Mouse (Mus musculus) heart, embryonic 13.5 days (tissue): ENCODE results near the gene Thsd1. TPM values are rescaled to one million over a fixed set of nuclear protein-coding genes. Genes with fewer than 3 reads are reported as not detected.
A peak's percentile ranks its signal among the peaks of the same experiment; 100 is the strongest.

Experiments
- ATAC-seq: fragments of 200-750 bp; cut with Nextera tagmentation; 2 replicates; pipeline ENCODE4 v1.8.0; 2017; ENCODE audit warnings: moderate TSS enrichment; ENCODE audit not compliant: insufficient number of reproducible peaks, low FRiP score, low TSS enrichment; ENCODE audit errors: extremely low read depth
- H3K27ac ChIP-seq: fragments of 300-500 bp; sonication (generic); replicated peaks from 2 replicates; pipeline ENCODE4 v1.5.1; 2015; ENCODE audit warnings: moderate library complexity, mild to moderate bottlenecking, inconsistent platforms
- H3K27me3 ChIP-seq: fragments of 300-500 bp; sonication (generic); replicated peaks from 2 replicates; pipeline ENCODE4 v1.6.1; 2015; ENCODE audit warnings: mild to moderate bottlenecking, inconsistent platforms
- H3K36me3 ChIP-seq: fragments of 300-500 bp; sonication (generic); 2 replicates; pipeline ENCODE4 v1.6.1; 2015; ENCODE audit warnings: mild to moderate bottlenecking, inconsistent platforms
- H3K4me1 ChIP-seq: fragments of 300-500 bp; sonication (generic); 2 replicates; pipeline ENCODE4 v1.6.1; 2015; ENCODE audit warnings: inconsistent platforms
- H3K4me2 ChIP-seq: fragments of 300-500 bp; sonication (generic); 2 replicates; pipeline ENCODE4 v1.6.1; 2015; ENCODE audit warnings: inconsistent platforms, mild to moderate bottlenecking, moderate library complexity
- H3K4me3 ChIP-seq: fragments of 300-500 bp; sonication (generic); 2 replicates; pipeline ENCODE4 v1.5.1; 2015; ENCODE audit warnings: moderate library complexity, mild to moderate bottlenecking, inconsistent platforms
- H3K9ac ChIP-seq: fragments of 300-500 bp; sonication (generic); 2 replicates; pipeline ENCODE4 v1.6.1; 2015; ENCODE audit warnings: inconsistent platforms, mild to moderate bottlenecking, moderate library complexity
- H3K9me3 ChIP-seq: fragments of 300-500 bp; sonication (generic); 2 replicates; pipeline ENCODE4 v1.6.1; 2016; ENCODE audit warnings: inconsistent platforms
- WGBS: fragments of 180-500 bp; shearing (Covaris S2); methylation state at CpG from one replicate; pipeline ENCODE4 v1.1.7; 2015; ENCODE audit warnings: mixed read lengths; 5-methylcytosine and 5-hydroxymethylcytosine counted together
- polyA plus RNA-seq: library from polyadenylated mRNA; unstranded; fragments of >200 nt; fragmentation: Nextera tagmentation; extraction: Ambion mirVana; gene quantifications from 2 replicates; pipeline ENCODE4 v1.2.1, GENCODE M21; 2015

The Thsd1 gene
- polyA plus RNA-seq, 1 experiment from 2014 or later = 15.3 TPM

DNA sequence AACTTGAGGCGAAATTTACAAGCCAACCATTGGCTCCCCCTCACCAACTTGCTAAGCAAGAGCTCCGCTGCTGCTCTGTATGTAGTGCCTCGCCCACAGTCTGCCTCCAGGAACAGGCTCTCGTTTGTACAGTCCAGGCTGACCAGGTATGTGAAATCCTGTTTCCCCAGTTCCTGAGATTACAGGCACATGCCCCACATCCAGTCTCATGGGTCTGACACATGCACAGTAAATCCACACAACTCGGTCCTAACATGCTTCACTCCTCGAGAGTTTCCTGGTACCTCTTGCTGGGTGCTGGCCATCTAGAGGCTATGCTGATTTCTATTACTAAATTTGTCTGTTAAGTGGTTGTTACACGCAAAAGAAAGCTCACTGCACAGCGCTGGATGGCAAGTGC is 752 bp upstream of the Thsd1 start:
- Histone ChIP-seq H3K27me3 (peaks cover 14% of the 10 kb centered on the region; the same call in 1 of the 2 replicates), H3K9me3 (no peaks in the 10 kb centered on the region), H3K4me1 (peaks cover 19% of the 10 kb centered on the region), H3K9ac (peak overlapping the region; percentile 47; the same call in 1 of the 2 replicates), H3K27ac (peak overlapping the region; percentile 57), H3K4me3 (peak overlapping the region; percentile 71), H3K4me2 (peak overlapping the region; percentile 94), H3K36me3 (peaks cover 24% of the 10 kb centered on the region)
- 52% methylated on average over 8 of the region's 8 CpGs for WGBS
- ATAC-seq = no peak

DNA sequence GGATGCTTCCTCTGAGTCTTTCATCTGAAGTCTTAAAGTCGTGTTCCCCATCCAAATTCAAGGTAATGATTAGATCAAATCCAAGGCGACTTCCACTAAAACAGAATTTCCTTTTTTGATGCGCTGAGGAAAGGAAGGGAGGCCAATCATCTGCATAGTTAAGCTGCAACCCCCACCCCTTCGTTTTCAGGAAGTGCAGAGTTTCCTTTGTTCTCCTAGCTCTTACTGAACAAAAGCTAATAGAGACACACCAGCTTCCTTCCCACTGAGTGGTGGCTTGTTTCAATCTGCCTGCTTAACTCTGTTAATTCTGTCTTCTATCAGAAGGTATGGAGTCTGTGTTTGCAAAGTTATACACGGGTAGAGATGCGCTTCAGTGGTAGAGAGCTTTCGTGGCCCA is 1.5 kb downstream of the Thsd1 start:
- H3K36me3 ChIP-seq = peaks cover 5% of the 10 kb centered on the region
- H3K9ac ChIP-seq = peak overlapping the region; percentile 83
- peaks cover 14% of the 10 kb centered on the region; the same call in 1 of the 2 replicates for H3K27me3 ChIP-seq
- H3K4me2 ChIP-seq = peak overlapping the region; percentile 94
- WGBS = 39% methylated on average over 7 of the region's 7 CpGs
- H3K4me3 ChIP-seq = peak overlapping the region; percentile 71
- H3K9me3 ChIP-seq = no peaks in the 10 kb centered on the region
- peak overlapping the region; percentile 78 for H3K27ac ChIP-seq
- H3K4me1 ChIP-seq = peaks cover 19% of the 10 kb centered on the region
- ATAC-seq = no peak

DNA sequence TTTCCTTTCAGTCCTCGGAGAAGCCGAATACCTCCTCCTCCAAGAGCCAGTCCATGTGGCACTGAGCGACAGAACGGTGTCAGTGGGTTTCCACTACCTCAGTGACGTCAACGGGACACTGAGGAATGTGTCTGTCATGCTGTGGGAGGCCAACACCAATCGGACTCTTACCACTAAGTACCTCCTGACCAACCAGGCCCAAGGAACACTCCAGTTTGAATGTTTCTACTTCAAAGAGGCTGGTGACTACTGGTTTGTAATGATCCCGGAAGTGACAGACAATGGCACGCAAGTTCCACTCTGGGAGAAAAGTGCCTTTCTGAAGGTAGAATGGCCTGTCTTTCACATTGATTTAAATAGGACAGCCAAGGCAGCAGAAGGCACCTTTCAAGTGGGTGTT is 15.9 kb downstream of the Thsd1 start:
- Histone ChIP-seq H3K4me2 (no peak overlapping the region), H3K9me3 (no peaks in the 10 kb centered on the region), H3K36me3 (peaks cover 11% of the 10 kb centered on the region), H3K4me1 (peaks cover 4% of the 10 kb centered on the region; the same call in 1 of the 2 replicates), H3K9ac (no peak overlapping the region), H3K4me3 (no peak overlapping the region), H3K27me3 (no peaks in the 10 kb centered on the region), H3K27ac (no peak overlapping the region)
- 78% methylated on average over 9 of the region's 9 CpGs for WGBS
- ATAC-seq = no peak

DNA sequence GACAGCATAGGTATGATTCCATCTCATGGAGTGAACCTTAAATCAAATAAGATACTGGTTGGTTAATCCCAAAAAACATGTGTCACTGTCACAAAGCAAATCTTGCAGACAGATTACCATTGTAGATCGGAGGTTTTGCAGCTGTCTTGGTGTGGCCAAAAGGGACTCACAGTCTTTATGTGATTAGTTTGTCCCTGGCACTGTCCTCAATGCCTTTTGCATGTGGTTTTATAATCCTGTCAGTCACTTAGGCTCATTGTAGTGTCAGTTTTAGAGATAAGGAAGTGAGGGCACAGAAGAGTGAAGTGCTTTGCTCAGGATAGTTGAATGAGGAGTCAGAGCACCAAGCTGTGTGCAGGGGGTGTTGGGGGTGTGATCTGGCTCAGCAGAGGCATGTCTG is 18.6 kb downstream of the Thsd1 start:
- ATAC-seq = no peak
- no peaks in the 10 kb centered on the region for H3K27me3 ChIP-seq
- H3K27ac ChIP-seq = no peak overlapping the region
- H3K4me1 ChIP-seq = peaks cover 4% of the 10 kb centered on the region; the same call in 1 of the 2 replicates
- H3K9me3 ChIP-seq = no peaks in the 10 kb centered on the region
- 50% methylated on average over 1 of the region's 1 CpGs for WGBS
- H3K9ac ChIP-seq = no peak overlapping the region
- no peak overlapping the region for H3K4me2 ChIP-seq
- H3K4me3 ChIP-seq = no peak overlapping the region
- H3K36me3 ChIP-seq = 0 out of 2 replicates have a peak, but pooled peaks cover under 1% of the 10 kb centered on the region

DNA sequence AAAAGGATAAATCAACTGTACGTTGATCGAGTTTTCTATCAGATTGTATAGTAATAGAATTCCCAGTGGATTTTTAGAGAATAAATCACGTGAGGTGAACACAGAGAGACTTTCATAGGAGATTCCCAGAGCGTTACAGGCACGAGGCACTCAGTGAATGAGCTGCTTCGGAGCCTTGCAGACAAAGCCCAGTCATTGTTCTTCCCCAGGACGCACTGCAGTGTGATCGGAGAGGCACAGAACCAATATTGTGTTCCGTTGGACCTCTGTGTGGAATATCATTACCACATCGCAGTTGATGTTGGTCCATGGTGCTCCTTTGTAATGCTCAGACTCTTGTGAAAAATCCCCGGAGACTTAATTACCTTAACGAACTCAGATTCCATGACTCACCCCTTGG is 20.8 kb downstream of the Thsd1 start:
- Histone ChIP-seq H3K27me3 (no peaks in the 10 kb centered on the region), H3K4me2 (no peak overlapping the region), H3K36me3 (peaks cover 16% of the 10 kb centered on the region), H3K9ac (no peak overlapping the region), H3K27ac (no peak overlapping the region), H3K4me3 (no peak overlapping the region), H3K9me3 (no peaks in the 10 kb centered on the region), H3K4me1 (peaks cover 3% of the 10 kb centered on the region; the same call in 1 of the 2 replicates)
- 85% methylated on average over 12 of the region's 12 CpGs for WGBS
- no peak for ATAC-seq

DNA sequence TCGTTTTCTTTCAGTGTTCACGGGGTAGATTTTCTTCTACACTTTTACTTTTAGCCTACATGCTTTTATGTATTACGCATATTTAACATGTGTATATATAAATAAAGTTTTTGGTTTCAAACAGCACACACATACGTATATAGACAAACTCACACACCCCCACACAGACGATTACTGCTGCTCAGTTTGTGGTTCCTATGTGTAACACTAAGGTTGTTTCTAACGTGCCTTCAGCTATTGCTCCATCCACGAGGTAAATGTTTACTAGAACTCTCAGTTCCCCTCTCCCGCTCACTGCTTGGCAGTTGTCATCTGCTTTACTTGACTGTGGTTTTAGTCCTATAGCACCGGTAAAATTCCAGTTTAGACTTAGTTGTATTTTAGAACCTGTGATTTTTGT is 22.0 kb downstream of the Thsd1 start:
- H3K4me1 ChIP-seq = no peaks in the 10 kb centered on the region; the same call in 1 of the 2 replicates
- no peak overlapping the region for H3K4me2 ChIP-seq
- 75% methylated on average over 9 of the region's 9 CpGs for WGBS
- no peak overlapping the region for H3K27ac ChIP-seq
- H3K36me3 ChIP-seq = peaks cover 27% of the 10 kb centered on the region
- no peak overlapping the region for H3K9ac ChIP-seq
- no peak for ATAC-seq
- no peak overlapping the region for H3K4me3 ChIP-seq
- H3K27me3 ChIP-seq = no peaks in the 10 kb centered on the region
- peaks cover 3% of the 10 kb centered on the region for H3K9me3 ChIP-seq

DNA sequence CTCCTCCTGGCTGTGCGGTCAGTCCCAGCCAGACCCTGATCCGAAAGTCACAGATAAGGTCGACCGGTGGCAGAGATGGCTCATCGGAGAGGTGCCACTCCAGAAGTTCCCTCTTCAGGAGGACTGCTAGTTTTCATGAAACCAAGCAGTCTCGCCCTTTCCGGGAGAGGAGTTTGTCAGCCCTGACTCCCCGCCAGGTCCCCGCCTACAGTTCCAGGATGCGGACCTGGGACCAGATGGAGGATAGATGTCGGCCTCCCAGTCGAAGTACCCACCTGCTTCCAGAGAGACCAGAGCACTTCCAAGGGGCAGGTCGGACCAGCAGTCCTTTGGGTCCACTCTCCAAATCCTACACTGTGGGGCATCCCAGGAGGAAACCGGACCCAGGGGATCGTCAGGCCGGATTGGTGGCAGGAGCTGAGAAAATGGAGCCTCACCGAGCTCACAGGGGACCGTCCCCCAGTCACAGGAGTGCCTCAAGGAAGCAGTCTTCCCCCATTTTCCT is 31.9 kb downstream of the Thsd1 start:
- H3K9me3 ChIP-seq = peaks cover 2% of the 10 kb centered on the region
- no peak overlapping the region for H3K27ac ChIP-seq
- H3K4me3 ChIP-seq = no peak overlapping the region
- H3K9ac ChIP-seq = no peak overlapping the region
- H3K36me3 ChIP-seq = peaks cover 26% of the 10 kb centered on the region
- no peak for ATAC-seq
- peaks cover 18% of the 10 kb centered on the region for H3K4me1 ChIP-seq
- H3K4me2 ChIP-seq = no peak overlapping the region
- no peaks in the 10 kb centered on the region for H3K27me3 ChIP-seq
- WGBS = 70% methylated on average over 18 of the region's 18 CpGs

DNA sequence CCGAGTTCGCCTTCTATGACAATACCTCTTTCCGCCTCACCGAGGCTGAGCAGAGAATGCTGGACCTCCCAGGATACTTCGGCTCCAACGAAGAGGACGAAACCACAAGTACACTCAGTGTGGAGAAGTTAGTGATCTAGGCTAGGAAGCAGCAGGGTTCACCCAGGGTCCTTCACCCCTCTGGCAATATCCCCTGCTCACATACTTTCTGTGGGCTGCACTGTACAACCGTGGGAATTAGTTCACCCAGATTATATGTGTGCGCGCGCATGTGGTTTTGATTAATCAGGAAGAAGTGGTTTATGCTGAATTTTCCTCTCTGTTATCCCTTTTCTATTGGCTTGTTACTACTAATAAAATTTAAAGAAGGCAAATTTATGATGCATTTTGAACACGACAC is 32.4 kb downstream of the Thsd1 start:
- no peak overlapping the region for H3K27ac ChIP-seq
- H3K4me1 ChIP-seq = peaks cover 18% of the 10 kb centered on the region
- H3K27me3 ChIP-seq = no peaks in the 10 kb centered on the region
- no peaks in the 10 kb centered on the region for H3K9me3 ChIP-seq
- ATAC-seq = no peak
- no peak overlapping the region for H3K4me3 ChIP-seq
- H3K9ac ChIP-seq = no peak overlapping the region
- H3K36me3 ChIP-seq = peaks cover 20% of the 10 kb centered on the region
- no peak overlapping the region for H3K4me2 ChIP-seq
- 73% methylated on average over 12 of the region's 12 CpGs for WGBS

DNA sequence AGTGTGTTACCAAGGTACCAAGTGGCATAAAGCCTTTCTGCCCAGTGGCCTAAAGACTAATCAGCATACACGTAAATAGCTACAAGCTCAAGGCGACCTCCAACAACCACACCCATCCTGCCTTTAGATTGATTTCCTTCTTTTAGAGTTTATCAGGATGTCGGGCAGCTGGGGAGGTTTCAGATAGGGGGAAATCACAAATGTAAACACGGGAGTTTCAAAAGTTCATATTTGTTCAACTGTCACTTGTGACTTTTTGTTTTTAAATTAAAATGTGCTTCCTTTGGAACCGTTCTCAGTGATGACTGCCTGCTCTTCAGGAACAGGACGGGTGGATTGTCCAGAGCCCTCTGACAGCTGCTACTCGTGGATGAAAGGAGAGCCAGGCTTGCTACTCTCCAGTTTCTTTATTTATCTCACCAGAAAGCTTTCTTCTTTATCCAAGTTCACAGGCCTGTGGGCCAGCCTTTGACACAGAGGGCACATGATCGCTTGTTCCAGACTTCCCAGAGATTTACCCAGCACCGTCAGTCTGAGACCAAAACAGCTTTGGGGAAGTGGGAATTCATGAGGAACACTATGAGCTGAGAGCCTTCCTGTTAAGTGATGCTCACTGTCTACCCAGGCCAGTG is 33.1 kb downstream of the Thsd1 start:
- no peak for ATAC-seq
- Histone ChIP-seq H3K4me1 (peaks cover 18% of the 10 kb centered on the region), H3K36me3 (peaks cover 18% of the 10 kb centered on the region), H3K9me3 (no peaks in the 10 kb centered on the region), H3K4me2 (peak overlapping the region; percentile 26; the same call in 1 of the 2 replicates), H3K9ac (no peak overlapping the region), H3K27ac (peak overlapping the region; percentile 36; the same call in 1 of the 2 replicates), H3K27me3 (no peaks in the 10 kb centered on the region), H3K4me3 (no peak overlapping the region)
- WGBS = 15% methylated on average over 9 of the region's 9 CpGs

DNA sequence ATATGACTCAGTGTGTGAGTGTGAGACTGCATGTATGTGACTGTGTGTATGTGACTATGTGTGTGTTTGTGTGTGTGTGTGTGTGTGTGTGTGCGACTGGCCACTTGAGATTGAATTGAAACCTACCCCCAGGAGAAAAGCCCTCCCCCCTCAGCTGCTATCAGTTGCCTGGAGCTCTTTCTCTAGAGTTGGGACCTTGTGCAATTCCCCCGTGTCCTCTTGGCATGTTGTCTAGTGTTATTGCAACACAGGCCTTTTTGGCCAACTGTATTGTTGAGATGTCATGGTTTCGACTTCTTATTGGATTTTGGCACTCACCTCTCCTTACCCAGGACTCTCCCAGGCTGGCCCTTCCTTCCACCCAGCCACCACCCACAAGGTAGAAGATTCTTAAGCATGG is 35.2 kb downstream of the Thsd1 start:
- H3K4me1 ChIP-seq = peaks cover 6% of the 10 kb centered on the region
- no peaks in the 10 kb centered on the region for H3K27me3 ChIP-seq
- H3K36me3 ChIP-seq = peaks cover 12% of the 10 kb centered on the region
- ATAC-seq = no peak
- H3K4me3 ChIP-seq = no peak overlapping the region
- H3K9ac ChIP-seq = no peak overlapping the region
- 74% methylated on average over 3 of the region's 3 CpGs for WGBS
- H3K4me2 ChIP-seq = no peak overlapping the region
- no peaks in the 10 kb centered on the region for H3K9me3 ChIP-seq
- H3K27ac ChIP-seq = no peak overlapping the region

DNA sequence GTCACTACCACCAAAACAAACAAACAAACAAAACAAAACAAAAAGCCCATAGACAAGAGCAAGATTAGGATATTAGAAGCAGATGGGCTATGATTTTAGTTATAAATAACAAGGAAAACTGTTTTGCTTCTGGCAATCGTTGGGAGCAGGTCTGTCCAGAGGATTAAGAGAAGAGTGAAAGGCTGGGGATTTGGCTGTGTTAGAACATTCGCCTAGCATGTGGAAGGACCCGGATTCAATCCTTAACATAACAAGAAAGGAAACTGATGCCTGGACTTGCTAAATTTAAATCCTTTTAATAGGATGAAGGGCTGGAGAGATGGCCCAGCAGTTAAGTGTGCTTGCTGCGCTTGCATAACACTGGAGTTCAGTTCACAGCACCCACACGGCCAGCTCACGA is 37.2 kb downstream of the Thsd1 start:
- 73% methylated on average over 6 of the region's 6 CpGs for WGBS
- Histone ChIP-seq H3K9ac (no peak overlapping the region), H3K4me3 (no peak overlapping the region), H3K4me1 (peaks cover 6% of the 10 kb centered on the region), H3K27ac (no peak overlapping the region), H3K4me2 (no peak overlapping the region), H3K9me3 (no peaks in the 10 kb centered on the region), H3K36me3 (no peaks in the 10 kb centered on the region), H3K27me3 (no peaks in the 10 kb centered on the region)
- ATAC-seq = no peak

DNA sequence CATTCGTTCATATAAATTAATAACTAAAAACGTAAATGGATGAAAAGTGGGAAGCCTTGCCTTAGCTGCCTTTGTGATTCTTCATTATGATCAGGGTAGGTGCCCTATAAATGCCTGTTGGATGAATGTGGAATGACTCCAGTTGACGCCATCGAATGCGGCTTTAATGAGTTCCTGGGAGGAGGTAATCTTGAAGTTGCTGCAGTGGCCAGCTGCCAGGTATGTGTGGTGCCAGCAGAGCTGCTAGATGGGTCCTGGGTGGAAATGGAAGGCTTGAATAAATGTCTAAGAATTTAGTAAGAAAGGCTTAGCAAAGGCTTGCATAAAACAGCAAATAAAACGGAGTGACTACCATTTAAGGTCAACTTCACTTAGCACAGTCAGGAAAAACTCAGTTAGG is 37.7 kb downstream of the Thsd1 start:
- 79% methylated on average over 6 of the region's 6 CpGs for WGBS
- H3K36me3 ChIP-seq = no peaks in the 10 kb centered on the region
- H3K9ac ChIP-seq = no peak overlapping the region
- H3K4me1 ChIP-seq = peaks cover 6% of the 10 kb centered on the region
- ATAC-seq = no peak
- no peaks in the 10 kb centered on the region for H3K9me3 ChIP-seq
- H3K27ac ChIP-seq = no peak overlapping the region
- H3K27me3 ChIP-seq = no peaks in the 10 kb centered on the region
- no peak overlapping the region for H3K4me3 ChIP-seq
- no peak overlapping the region for H3K4me2 ChIP-seq
